Mouse (Mus musculus): ENCODE results near the gene Bcl11a. TPM values are rescaled to one million over a fixed set of nuclear protein-coding genes. Genes with fewer than 3 reads are reported as not detected.
A peak's percentile ranks its signal among the peaks of the same experiment; 100 is the strongest.

Gene Bcl11a
- polyA plus RNA-seq, 1 experiment = 6.5 TPM

DNA sequence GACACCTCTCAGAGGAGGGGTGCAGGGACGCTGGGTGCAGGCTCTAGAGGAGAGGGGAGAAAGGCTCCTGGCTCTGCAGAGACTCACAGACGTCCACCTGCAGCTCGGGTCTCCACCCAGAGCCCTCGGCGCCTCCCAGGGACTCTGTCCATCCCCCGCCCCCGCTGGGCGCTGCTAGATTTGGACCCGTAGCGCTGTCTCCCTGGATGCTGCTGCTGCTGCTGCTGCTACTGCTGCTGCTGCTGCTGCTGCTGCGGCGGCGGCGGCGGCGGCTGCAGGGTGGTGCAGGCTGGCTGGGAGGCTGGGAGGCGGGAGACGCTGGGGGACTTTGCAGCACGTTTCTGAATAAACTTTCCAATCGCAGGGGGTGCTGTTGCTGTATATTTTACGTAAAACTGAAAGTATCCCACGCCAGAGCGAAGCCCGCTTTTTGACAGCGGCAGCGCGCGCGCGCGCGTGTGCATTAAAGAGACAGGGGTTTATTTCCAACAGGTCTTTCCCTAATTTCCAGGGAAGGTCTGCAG, 1.7 kb upstream of the Bcl11a start:
- H3K36me3 ChIP-seq (ENCODE audit: control insufficient read depth, insufficient read depth, low read length) = no peaks in the 10 kb centered on the region
- H3K4me1 ChIP-seq (ENCODE audit: control insufficient read depth, insufficient read depth, low read length) = peaks cover 37% of the 10 kb centered on the region
- H3K27ac ChIP-seq (ENCODE audit: control insufficient read depth, insufficient read depth, low read depth, low read length) = no peak overlapping the region
- H3K27me3 ChIP-seq (ENCODE audit: control insufficient read depth, insufficient read depth, low read length) = peaks cover 18% of the 10 kb centered on the region
- H3K4me3 ChIP-seq (ENCODE audit: control insufficient read depth, low read depth, low read length) = peak overlapping the region; percentile 73
- TF ChIP-seq POLR2A (IDR thresholded peaks at IDR 0.05; ENCODE audit: control insufficient read depth, low read depth, low read length) (no peak), CTCF (IDR thresholded peaks at IDR 0.05; ENCODE audit: control insufficient read depth, insufficient read depth, insufficient replicate concordance, low read depth, low read length) (no peak)

DNA sequence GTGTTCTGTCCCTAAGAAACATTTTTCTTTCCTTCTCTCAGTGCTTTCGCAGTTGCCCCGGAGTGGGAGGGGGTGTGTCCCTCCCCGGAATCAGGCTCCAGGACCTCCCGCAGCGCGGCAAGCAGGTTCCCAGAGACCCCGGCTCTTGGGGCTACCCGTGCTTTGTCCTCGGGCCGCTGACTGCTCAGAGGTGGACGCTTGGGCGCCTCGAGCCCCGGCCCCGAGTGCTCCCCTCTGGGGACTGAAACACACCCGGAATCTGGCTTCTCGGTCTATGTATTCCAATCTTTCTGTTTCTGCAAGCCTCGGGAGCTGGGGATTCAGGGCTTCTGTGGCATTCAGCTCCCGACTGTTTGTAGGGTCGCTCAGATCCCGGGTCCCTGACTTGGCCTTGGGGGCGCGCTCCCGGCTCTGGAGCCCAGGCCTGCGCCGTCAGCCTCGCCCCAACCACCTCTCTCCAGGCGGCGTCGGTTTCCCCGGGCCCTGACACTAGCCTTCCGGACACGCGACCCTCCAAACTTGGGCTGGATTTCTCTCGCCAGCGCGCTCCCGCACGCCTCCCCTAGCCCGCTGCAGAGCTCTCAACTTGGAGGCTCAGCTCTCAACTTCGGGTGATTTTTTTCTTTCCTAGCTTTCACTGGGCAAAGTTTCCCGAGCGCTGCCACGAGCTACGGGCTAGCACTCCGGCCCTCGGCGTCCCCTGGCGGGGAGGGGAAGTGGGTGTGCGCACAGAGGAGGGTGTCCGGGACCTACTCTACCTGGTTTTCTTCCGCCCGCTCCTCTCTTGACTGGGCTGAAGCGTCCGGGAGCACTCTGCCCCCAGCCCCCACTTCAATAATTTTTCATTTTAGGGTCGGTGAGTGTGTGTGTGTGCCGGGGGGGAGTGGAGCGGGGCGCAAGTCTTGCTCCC, 780 bp upstream of the Bcl11a start:
- H3K4me3 ChIP-seq (ENCODE audit: control insufficient read depth, low read depth, low read length) = peak overlapping the region; percentile 73
- H3K36me3 ChIP-seq (ENCODE audit: control insufficient read depth, insufficient read depth, low read length) = no peaks in the 10 kb centered on the region
- H3K27me3 ChIP-seq (ENCODE audit: control insufficient read depth, insufficient read depth, low read length) = peaks cover 18% of the 10 kb centered on the region
- no peak overlapping the region for H3K27ac ChIP-seq (ENCODE audit: control insufficient read depth, insufficient read depth, low read depth, low read length)
- H3K4me1 ChIP-seq (ENCODE audit: control insufficient read depth, insufficient read depth, low read length) = peaks cover 45% of the 10 kb centered on the region
- no peak for TF ChIP-seq CTCF (IDR thresholded peaks at IDR 0.05; ENCODE audit: control insufficient read depth, insufficient read depth, insufficient replicate concordance, low read depth, low read length)
- TF ChIP-seq POLR2A (IDR thresholded peaks at IDR 0.05; ENCODE audit: control insufficient read depth, low read depth, low read length) = no peak

DNA sequence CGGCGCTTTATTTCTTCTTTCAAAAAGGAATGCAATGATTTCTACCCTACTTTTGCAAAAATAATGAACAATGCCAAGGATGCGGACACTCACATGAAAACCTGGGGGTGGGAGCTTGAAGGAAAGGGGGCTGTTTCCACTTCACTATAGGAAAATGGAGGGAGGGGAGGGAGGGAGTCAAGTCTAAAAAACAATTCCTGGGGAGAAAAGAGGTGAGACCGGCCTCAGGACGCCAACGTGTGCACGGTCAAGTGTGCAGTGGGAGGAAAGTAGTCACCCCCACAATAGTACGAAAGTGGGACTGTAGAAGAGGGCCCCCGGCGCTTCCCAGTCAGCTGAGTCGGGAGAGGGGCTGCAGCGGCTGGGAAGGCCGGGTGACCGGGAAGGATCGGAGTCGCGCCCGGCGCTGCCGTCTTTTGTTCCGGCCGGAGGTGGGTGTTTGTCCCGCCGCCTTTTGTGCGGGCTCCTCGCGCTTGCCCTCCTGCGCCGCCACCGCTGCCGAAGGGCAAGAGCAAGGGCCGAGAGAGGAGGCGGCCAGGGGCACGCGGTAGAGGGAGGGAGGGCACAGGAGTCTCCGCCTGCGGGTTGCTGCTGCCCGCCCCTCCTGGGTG, 955 bp downstream of the Bcl11a start:
- peak overlapping the region; percentile 47 for H3K4me3 ChIP-seq (ENCODE audit: control insufficient read depth, low read depth, low read length)
- H3K36me3 ChIP-seq (ENCODE audit: control insufficient read depth, insufficient read depth, low read length) = no peaks in the 10 kb centered on the region
- peaks cover 45% of the 10 kb centered on the region for H3K4me1 ChIP-seq (ENCODE audit: control insufficient read depth, insufficient read depth, low read length)
- H3K27me3 ChIP-seq (ENCODE audit: control insufficient read depth, insufficient read depth, low read length) = peaks cover 18% of the 10 kb centered on the region
- H3K27ac ChIP-seq (ENCODE audit: control insufficient read depth, insufficient read depth, low read depth, low read length) = no peak overlapping the region
- TF ChIP-seq CTCF (IDR thresholded peaks at IDR 0.05; ENCODE audit: control insufficient read depth, insufficient read depth, insufficient replicate concordance, low read depth, low read length) = no peak
- no peak for TF ChIP-seq POLR2A (IDR thresholded peaks at IDR 0.05; ENCODE audit: control insufficient read depth, low read depth, low read length)

DNA sequence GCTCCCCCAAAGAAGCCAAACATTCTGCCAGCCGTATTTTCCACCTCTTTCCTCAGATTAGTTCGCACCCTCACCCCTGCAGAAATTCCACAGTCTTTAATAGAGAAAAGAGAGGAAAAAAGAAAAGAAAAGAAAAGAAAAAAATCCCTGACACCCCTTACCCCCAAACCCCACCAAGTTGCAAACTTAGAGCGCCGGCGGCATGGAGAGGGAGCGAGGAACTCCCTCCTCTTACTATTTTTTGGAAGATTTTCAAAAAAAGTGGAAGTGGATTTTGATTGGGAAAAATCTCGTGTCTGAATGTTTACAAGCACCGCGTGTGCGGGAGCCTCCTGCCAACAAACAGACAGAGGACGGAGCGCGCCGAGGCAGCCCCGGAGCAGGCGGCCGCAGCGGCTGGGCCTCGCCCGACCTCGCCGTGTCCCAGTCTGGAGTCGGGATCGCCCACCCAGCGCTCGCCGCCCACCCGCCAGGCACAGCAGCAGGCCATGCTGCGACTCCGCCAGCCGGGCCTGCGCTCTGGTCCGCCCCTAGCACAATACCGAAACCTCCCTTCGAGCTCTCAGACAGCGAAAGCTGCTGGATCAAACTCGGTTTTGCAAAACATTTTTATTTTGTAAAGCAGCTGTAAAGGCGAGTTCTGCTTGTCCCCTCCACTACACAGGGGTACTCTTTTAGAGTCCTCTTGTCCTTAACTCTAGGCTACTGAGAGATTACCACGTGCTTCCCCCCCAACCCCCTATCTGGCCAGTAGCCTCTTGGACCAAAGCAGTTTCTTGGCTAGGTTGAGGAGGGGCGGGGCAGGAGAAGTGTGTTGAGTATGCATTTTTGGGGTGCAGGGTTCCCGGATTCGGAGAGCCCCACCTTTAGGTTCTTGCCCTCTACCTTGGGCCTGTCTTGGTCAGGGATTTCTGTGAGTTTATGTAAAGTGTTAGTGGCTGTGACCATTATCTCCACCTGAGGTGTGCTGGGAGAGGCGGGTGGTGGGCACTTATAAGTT, 1.8 kb downstream of the Bcl11a start:
- Histone ChIP-seq H3K4me3 (ENCODE audit: control insufficient read depth, low read depth, low read length) (peak overlapping the region; percentile 94), H3K36me3 (ENCODE audit: control insufficient read depth, insufficient read depth, low read length) (no peaks in the 10 kb centered on the region), H3K27ac (ENCODE audit: control insufficient read depth, insufficient read depth, low read depth, low read length) (no peak overlapping the region), H3K4me1 (ENCODE audit: control insufficient read depth, insufficient read depth, low read length) (peaks cover 43% of the 10 kb centered on the region), H3K27me3 (ENCODE audit: control insufficient read depth, insufficient read depth, low read length) (peaks cover 17% of the 10 kb centered on the region)
- TF ChIP-seq CTCF (IDR thresholded peaks at IDR 0.05; ENCODE audit: control insufficient read depth, insufficient read depth, insufficient replicate concordance, low read depth, low read length) = no peak
- no peak for TF ChIP-seq POLR2A (IDR thresholded peaks at IDR 0.05; ENCODE audit: control insufficient read depth, low read depth, low read length)

DNA sequence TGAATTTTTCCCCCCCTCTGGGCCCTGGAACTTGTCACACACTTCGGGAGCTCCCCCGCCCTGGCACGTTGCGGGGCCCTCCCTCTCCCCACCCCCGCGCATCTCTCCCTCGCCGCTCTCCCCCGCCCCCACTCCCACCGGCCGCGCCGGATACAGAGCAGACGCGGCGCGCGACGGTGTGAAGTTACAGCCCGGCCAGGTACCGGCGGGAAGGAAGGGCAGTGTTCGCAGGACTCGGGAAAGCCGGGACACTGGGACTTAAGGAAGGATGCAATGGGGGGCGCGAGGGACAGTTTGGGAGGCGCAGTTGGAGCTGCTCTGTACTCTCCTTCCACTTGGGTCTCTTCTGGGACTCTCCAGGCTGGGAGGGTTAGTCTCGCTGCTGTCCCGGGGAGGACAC, 2.7 kb downstream of the Bcl11a start:
- Histone ChIP-seq H3K27me3 (ENCODE audit: control insufficient read depth, insufficient read depth, low read length) (peaks cover 14% of the 10 kb centered on the region), H3K27ac (ENCODE audit: control insufficient read depth, insufficient read depth, low read depth, low read length) (peak overlapping the region; percentile 80; the same call in 1 of the 2 replicates), H3K36me3 (ENCODE audit: control insufficient read depth, insufficient read depth, low read length) (no peaks in the 10 kb centered on the region), H3K4me1 (ENCODE audit: control insufficient read depth, insufficient read depth, low read length) (peaks cover 40% of the 10 kb centered on the region), H3K4me3 (ENCODE audit: control insufficient read depth, low read depth, low read length) (peak overlapping the region; percentile 94)
- TF ChIP-seq POLR2A (IDR thresholded peaks at IDR 0.05; ENCODE audit: control insufficient read depth, low read depth, low read length) = 0 out of 2 replicates have a peak, but pooled peaks have one; percentile 34
- TF ChIP-seq CTCF (IDR thresholded peaks at IDR 0.05; ENCODE audit: control insufficient read depth, insufficient read depth, insufficient replicate concordance, low read depth, low read length) = no peak

DNA sequence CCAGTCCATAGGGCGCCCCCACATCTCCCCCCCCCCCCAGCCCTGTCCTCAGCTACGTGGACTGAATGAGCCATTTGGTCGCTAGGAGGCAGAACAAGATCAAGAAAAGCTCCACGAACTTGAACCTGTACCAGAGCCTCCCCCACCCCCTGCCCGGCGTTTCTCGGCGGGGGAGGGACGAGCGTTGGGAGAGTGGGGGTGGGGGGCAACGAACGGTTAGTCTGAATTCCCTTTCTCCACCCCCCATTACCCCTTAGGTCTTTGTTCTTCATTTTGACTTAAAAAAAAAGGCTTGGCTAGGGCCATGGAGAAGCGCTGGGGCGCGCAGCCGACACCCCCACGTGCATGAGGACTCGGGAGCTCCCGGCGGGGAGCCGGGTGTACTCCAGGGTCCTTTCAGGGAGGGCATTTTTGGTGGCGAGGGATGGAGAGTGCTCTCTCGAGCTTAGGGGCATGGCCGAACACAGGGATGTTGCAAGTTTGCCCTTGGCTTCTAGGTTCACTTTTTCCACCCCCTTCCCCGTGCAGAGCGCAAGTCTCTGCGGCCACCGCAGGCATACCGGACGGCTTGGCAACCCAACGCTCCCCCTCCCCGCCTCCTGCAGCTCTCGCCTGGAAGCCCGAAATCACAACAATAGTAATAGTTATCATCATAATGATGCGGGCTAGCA, 3.3 kb downstream of the Bcl11a start:
- no peaks in the 10 kb centered on the region for H3K36me3 ChIP-seq (ENCODE audit: control insufficient read depth, insufficient read depth, low read length)
- peaks cover 35% of the 10 kb centered on the region for H3K4me1 ChIP-seq (ENCODE audit: control insufficient read depth, insufficient read depth, low read length)
- peaks cover 11% of the 10 kb centered on the region for H3K27me3 ChIP-seq (ENCODE audit: control insufficient read depth, insufficient read depth, low read length)
- peak overlapping the region; percentile 94 for H3K4me3 ChIP-seq (ENCODE audit: control insufficient read depth, low read depth, low read length)
- peak; percentile 36; the same call in 1 of the 2 replicates for TF ChIP-seq POLR2A (IDR thresholded peaks at IDR 0.05; ENCODE audit: control insufficient read depth, low read depth, low read length)
- no peak for TF ChIP-seq CTCF (IDR thresholded peaks at IDR 0.05; ENCODE audit: control insufficient read depth, insufficient read depth, insufficient replicate concordance, low read depth, low read length)
- H3K27ac ChIP-seq (ENCODE audit: control insufficient read depth, insufficient read depth, low read depth, low read length) = peak overlapping the region; percentile 80
